Mouse (Mus musculus): Measurements from ENCODE around the gene 1810049J17Rik.

Gene 1810049J17Rik

DNA sequence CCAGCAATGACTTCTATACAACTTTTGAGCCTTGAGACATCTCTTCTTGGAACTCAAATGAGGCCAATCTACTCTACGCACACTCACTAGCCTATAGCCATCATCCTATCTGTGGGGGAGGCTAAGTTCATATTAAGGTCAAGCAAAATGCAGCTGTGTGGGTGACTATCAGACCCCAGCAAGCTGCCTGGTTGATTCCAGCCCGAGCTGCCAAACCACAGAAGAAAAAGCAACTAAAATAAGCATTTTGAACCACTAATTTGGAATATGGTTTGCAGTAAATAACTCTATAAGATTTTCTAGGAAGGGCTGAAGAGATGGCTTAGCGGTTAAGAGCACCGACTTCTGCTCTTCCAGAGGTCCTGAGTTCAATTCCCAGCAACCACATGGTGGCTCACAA is 11.0 kb downstream of the 1810049J17Rik start:
- no peak for DNase-seq (ENCODE audit: low read depth, low spot score)

DNA sequence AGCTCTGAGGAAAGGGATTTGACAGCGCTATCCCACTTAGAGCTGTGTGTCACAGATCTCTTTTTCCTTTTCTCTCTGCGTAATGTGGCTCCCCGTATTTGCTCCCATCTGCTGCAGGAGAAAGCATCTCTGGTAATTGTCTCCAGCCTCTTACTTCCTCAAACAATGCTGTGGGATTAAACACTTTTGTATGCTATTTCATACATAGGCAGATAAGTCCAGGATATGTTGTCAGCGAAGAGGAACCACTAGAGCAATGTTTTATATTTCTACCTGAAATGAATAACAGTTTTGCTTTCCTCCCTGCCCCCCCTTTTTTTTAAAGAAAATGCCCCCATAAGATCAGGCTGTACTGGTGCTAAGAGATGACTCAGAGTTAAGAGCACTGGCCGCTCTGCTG is 13.2 kb downstream of the 1810049J17Rik start:
- no peak for DNase-seq (ENCODE audit: low read depth, low spot score)

DNA sequence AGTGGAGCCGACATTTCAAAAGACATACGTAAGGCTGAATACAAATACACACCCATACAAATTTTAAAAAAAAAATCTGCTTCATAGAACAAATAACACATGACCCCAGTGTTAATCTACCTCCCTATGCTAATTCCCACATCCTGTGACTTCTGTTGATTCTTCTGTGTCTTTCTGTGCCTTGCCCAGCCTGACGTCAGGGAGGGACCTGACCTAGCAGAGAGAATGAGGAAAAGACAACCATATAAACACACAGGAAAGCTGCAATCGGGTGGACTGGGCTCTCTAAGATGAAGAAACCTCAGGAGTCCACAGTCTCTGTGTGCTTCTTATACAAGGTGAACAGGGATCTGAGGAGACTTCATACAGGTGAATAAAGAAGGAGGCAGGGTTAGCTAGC is 14.6 kb downstream of the 1810049J17Rik start:
- no peak for DNase-seq (ENCODE audit: low read depth, low spot score)

DNA sequence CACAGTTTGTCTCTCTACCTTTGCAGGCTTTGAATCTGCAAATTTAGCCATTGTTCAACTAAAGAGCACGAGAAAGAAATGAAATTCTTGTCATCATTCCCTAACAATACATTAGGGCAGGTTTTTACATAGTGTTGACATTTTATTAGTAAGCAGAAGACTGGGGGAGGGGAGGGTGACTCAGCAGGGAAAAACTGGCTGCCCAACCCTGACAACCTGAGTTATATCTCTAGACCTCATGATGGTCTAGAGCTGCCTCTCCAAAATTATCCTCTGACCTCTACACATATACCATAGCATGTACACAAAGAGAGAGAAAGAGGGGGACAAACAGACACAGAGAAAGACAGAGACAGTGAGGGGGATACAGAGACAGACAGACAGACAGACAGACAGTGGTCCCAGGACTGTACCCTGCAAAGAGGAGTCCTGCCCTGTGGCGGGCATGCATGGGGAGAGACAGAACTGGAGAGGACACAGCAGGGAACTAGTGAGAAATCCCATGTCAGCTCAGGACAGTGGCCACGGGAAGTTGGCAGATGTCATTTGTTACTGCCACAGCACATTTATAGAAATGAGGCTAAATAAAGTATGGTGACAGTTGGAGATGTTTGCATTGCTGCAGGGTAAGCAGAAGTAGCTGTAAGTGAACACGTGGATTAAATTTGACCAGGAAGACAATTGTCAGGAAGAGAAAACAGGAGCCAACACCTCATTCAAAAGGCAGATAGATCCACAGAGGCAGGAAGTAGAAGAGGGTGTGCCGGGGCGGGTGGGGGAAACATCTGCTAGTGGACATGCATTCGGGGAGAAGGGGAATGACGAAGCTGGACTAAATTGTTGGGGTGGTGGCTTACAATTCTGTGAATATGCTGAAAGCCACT is 15.3 kb downstream of the 1810049J17Rik start:
- no peak for DNase-seq (ENCODE audit: low read depth, low spot score)

DNA sequence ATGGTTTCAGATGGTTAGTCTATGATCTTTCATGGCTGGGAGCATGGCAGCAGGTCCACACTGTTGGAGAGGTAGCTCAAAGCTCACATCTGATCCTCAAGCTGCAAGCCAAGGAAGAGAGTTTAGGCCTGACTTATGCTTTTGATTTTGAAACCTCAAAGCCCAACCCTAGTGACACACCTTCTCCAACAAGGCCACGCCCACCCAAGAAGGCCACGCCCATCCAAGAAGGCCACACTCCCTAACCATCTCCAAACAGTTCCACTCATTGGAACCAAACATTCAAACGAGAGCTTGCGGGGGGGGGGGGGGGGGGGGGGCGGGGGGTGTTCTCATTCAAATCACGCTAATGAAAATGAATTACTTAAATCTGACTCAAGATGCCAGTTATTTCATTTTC is 19.9 kb downstream of the 1810049J17Rik start:
- DNase-seq (ENCODE audit: low read depth, low spot score) = no peak

DNA sequence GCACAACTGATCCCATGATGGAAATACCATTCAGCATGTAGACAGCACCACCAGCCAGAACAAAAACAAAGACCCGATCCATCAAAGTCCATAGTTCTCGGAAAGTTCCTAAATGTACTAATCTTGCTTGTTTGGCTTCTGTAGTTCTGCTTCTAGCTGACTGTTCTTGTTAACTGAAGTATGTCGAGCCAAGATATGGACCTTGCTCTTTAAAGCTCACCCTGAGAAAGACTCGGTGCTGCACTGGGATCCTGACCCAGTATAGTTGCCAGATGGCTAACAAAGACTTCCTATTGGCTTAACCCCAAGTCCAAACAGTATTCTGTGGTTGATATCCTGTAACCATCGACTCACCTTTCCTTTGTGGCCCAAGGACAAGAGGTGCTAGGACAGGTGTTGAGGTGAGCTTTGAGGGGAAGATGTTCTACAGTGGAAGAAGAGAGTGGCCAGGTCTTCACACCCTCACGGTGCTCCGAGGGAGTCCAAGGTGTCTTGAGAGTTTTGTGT is 23.4 kb downstream of the 1810049J17Rik start:
- DNase-seq (ENCODE audit: low read depth, low spot score) = no peak

DNA sequence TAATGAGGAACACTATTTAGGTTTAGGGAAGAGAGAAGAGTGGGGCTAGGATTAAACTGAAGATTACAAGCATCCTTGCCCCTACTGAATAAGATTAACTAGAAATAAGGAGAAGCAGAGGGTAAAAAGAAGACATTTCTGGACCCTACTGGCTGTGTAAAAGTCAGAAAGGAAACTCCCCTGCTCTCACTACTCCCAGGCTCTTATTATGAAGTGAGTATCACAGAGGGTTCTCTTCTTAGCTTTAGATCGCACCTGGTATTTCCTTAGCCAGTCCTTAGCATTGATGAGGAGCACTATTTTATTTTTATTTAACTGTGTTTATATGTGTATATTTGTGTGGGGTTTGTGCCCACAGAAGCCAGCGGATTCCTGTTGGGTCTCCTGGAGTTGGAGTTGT is 25.5 kb downstream of the 1810049J17Rik start:
- no peak for DNase-seq (ENCODE audit: low read depth, low spot score)

DNA sequence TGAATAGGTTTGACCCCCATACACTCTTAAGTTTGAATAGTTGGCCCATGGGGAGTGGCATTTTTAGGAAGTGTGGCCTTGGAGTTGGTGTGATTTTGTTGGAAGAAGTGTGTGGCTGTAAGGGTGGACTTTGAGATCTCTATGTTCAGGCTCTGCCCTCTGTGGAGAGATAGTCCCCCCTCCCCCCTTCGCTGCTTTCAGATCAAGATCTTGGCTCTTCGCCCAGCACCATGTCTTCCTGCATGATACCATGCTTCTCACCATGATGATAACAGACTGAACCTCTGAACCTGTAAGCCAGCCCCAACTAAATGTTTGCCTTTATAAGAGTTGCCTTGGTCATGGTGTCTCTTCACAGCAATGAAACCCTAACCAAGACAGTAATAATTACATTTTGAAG is 29.9 kb downstream of the 1810049J17Rik start:
- no peak for DNase-seq (ENCODE audit: low read depth, low spot score)

DNA sequence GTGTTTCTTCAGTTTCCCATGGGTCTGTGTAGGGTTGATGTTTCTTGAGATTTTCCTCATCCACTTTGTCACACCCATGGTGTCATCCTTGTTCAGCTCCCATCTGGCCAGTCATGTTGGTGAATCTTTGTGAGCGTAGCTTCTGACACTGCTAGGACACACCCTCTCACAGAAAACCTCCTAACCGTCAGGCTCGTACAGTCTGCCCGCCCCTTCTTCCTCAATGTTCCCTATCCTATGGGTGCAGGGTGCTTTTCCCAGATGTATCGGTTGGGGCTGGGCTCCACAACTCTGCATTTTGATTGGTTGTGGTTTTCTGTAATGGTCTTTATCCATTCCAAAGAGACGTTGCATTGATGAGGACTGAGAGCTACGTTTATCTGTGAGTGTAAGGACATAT is 31.4 kb downstream of the 1810049J17Rik start:
- DNase-seq (ENCODE audit: low read depth, low spot score) = no peak

DNA sequence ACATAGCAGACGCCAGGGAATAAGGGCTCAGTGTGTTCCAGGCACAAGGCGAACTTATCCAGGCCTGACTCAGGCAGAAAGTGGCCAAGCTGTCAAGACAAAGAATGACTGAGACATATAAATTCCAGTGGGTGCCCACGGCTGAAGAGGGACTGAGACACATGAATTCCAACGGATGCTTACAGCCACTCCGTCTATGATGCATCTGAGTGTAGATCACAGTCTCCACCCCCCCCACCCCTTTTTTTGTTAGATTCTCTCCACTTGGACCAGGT is 36.2 kb downstream of the 1810049J17Rik start:
- DNase-seq (ENCODE audit: low read depth, low spot score) = no peak

DNA sequence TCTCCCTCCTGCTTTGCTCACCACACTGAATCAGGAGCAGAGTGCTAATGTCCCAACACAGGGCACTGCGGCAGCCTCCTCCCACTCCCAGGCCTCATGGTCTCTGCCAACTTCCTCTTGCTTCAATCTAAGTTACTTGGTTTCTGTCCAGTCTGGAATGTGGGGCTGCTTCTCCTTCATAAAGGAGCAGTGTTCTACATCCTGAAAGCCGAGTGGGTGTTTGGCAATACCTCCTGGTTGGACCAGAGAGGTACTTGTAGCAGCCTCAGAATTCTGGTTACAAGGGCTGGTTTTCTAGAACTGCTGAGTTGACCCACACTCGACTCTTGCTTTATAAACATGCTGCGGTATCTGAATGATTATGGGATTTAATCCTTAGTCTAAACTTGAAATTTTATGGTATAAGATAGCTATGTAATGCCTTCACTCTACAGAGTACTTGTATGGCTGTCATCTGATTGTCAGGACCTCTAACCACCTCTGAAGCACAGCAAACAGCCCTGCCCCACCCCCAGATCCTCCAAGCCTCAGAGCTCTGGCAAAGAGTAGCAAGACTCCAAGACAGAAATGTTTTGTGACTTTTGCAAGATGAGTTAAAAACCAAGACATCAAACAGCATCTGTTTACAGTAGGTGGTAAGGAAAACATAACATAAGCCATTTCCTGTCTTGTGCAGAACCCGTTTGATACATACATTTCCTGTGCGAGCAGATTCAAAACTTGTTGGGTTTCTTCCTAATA is 36.7 kb downstream of the 1810049J17Rik start:
- DNase-seq (ENCODE audit: low read depth, low spot score) = peak; percentile 57

DNA sequence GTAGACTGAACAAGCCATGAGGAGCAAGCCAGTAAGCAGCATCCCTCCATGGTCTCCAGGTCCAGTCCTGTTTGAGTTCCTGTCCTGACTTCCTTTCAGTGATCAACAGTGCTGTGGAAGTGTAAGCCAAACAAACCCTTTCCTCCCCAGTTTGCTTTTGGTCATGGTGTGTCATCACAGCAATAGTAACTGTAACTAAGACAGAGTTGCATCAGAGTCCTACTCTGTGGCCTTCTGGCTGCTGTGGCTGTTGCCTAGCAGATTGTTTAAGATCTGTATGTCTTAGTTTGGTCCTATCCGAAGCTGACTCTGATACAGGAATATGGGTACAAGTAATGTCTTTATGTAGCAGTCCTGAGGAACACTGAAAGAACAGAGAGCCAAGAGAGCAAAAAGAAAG is 41.9 kb downstream of the 1810049J17Rik start:
- no peak for DNase-seq (ENCODE audit: low read depth, low spot score)

DNA sequence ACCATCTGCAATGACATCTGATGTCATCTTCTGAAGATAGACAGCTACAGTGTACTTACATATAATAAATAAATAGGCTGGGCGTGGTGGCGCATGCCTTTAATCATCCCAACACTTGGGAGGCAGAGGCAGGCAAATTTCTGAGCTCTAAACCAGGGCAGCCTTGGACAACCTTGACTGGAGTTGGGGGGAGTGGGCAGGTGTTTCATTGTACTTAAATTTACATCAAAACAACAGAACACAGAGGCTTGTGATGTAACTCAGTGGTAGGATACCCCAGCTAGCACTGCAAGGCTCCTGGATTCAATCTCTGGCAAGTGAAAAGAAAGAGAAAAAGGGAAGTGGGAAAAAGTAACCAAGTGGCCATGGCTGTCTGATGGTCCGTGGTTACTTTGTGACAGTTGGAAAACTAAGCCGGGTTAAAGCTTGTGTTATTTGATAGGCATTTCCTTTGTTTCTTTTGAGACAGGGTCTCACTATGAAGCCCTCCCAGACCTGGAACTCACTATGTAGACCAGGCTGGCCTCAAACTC is 46.5 kb downstream of the 1810049J17Rik start:
- no peak for DNase-seq (ENCODE audit: low read depth, low spot score)

DNA sequence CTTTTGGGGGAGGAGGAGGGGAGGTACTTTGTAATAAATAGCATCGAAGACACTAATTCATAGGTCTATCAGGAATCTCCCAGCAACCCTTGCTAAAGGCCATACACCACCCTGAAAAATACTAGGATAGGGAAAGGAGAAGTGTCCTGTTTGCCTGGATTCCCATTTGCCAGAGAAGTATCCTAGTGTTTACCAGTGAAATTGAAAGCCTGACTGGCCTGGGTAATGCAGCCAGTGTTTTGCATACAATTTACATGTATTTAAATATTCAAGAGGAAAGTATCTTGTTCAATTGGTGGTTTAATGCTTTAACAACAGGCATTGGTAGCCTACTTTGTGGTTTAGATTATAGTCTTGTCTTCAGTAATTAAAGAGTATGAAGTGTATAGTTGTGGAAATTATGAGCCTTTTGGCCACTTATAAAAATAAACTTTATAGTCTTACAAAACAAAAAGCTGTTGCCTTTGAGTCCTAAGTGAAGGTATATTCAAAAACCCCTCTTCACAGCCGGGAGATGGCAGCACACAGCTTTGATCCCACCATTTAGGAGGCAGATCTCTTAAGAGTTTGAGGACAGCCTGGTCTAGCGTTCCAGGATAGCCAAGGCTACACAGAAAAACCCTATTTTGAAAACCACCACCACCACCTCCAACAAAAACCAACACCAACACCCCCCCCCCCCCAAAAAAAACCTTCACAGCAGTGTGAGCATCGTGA is 47.5 kb downstream of the 1810049J17Rik start:
- no peak for DNase-seq (ENCODE audit: low read depth, low spot score)

DNA sequence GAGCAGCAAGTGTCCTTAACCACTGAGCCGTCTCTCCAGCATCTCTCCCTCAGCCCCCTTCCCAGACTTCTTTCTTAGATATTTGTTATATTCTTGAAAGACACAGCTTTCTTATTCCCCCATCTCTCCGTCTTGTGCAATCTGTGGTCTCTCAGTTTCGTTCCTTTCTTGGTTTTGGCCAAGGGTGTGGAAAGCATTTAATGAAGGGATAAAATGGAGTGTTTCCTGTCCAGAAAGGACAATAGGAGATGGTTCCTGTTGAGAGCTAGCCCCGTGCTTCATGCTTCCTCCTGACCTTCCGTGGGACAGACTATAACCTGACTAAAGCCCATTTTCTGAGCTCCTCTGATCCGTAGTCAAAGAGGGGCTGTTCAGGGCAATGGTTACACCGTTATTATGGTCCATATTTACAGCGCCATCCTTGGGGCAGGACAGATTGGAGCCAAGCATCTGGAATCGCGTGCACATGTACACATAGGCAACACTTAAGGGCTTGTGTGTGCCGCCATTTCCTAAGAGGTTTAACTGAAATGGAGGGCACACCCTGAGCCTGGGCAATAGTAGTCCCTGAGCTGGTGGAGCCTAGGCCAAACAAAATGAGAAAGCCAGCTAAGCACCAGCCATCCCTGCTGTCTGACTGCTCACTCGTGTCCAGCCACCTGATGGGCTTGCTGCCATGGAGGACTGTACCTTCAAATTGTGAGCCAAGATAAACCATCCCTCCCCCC is 48.2 kb downstream of the 1810049J17Rik start:
- no peak for DNase-seq (ENCODE audit: low read depth, low spot score)
